In genomic region chr8:126067306-126067705, GRCm38 (mm10) we compare ENCODE assay signal across 19 mouse cellular contexts.
DNase-seq lines count a peak whose midpoint lies in the region; ATAC-seq and TF ChIP-seq lines count a peak whose summit lies in the region.
"Had no signal": no experiment of that assay in that cellular context is flagged by ENCODE, and none has a peak within 500 bp of the region (broad histone marks: within the 10 kb centered on the region; RNA-seq: fewer than 3 reads in every experiment).

No protein-coding gene starts in this region.

- no peak for ATAC-seq in forebrain, embryonic 15.5 days (replicated peaks)
- ATAC-seq in forebrain, embryonic 13.5 days = no peak
- ATAC-seq in intestine, embryonic 14.5 days (replicated peaks; ENCODE audit: low FRiP score, low TSS enrichment, low read depth) = no peak
- no peak for ATAC-seq in intestine, embryonic 15.5 days
- ATAC-seq: intestine, postnatal 0 days had no signal

- no peak overlapping the region for H3K27ac ChIP-seq in cerebellum, adult 2 months (ENCODE audit: insufficient read depth, low read length)
- H3K27ac ChIP-seq in forebrain, embryonic 15.5 days (replicated peaks) = peak overlapping the region; percentile 48; the same call in 1 of the 2 replicates
- H3K27ac ChIP-seq in forebrain, embryonic 13.5 days = no peak overlapping the region
- H3K27ac ChIP-seq in intestine, embryonic 14.5 days (ENCODE audit: low read depth) = no peak overlapping the region
- H3K27ac ChIP-seq in intestine, embryonic 15.5 days = no peak overlapping the region
- no peak overlapping the region for H3K27ac ChIP-seq in limb, embryonic 10.5 days
- H3K27ac ChIP-seq: embryonic facial prominence, embryonic 15.5 days; gastrocnemius, adult 2 months; heart, embryonic 10.5 days; hindbrain, embryonic 13.5 days had no signal

- H3K9me3 ChIP-seq in forebrain, embryonic 15.5 days = no peaks in the 10 kb centered on the region
- H3K9me3 ChIP-seq in forebrain, embryonic 13.5 days (replicated peaks) = no peaks in the 10 kb centered on the region; the same call in 1 of the 2 replicates
- H3K9me3 ChIP-seq in intestine, embryonic 14.5 days (ENCODE audit: control insufficient read depth, low read length) = peaks cover 3% of the 10 kb centered on the region; the same call in 1 of the 2 replicates
- H3K9me3 ChIP-seq in intestine, embryonic 15.5 days = no peaks in the 10 kb centered on the region
- H3K9me3 ChIP-seq in limb, embryonic 10.5 days (replicated peaks) = no peaks in the 10 kb centered on the region
- H3K9me3 ChIP-seq: embryonic facial prominence, embryonic 15.5 days; heart, embryonic 10.5 days; hindbrain, embryonic 13.5 days had no signal

- no peak for TF ChIP-seq POLR2A in cerebellum, adult 2 months (IDR thresholded peaks at IDR 0.05; ENCODE audit: borderline replicate concordance, insufficient read depth, low read length)

- peak; percentile 31 to 56 for DNase-seq in cerebellum, adult 2 months
- DNase-seq in cerebellum, adult 11 months = no peak
- peak; percentile 16 for DNase-seq in intestine, embryonic 14.5 days (ENCODE audit: low spot score)
- DNase-seq in cerebellum, postnatal 25 days = peak; percentile 45 to 63
- no peak for DNase-seq in limb, embryonic 10.5 days (ENCODE audit: low spot score)
- DNase-seq: adrenal gland, postnatal 10 days; gastrocnemius, adult 2 months; gastrocnemius, postnatal 25 days; heart, postnatal 10 days; heart, postnatal 4 days; kidney, adult 8-10 months had no signal

- no peak overlapping the region for H3K9ac ChIP-seq in forebrain, embryonic 15.5 days (replicated peaks)
- H3K9ac ChIP-seq in forebrain, embryonic 13.5 days = no peak overlapping the region
- H3K9ac ChIP-seq in intestine, embryonic 14.5 days (ENCODE audit: low read length) = no peak overlapping the region
- no peak overlapping the region for H3K9ac ChIP-seq in intestine, embryonic 15.5 days
- H3K9ac ChIP-seq: embryonic facial prominence, embryonic 15.5 days; hindbrain, embryonic 13.5 days had no signal

- no peaks in the 10 kb centered on the region for H3K27me3 ChIP-seq in cerebellum, adult 2 months (ENCODE audit: control insufficient read depth, insufficient read depth, low read length)
- H3K27me3 ChIP-seq in forebrain, embryonic 15.5 days = no peaks in the 10 kb centered on the region
- H3K27me3 ChIP-seq in forebrain, embryonic 13.5 days = no peaks in the 10 kb centered on the region
- H3K27me3 ChIP-seq in intestine, embryonic 14.5 days (replicated peaks; ENCODE audit: control insufficient read depth, insufficient read depth, low read length) = no peaks in the 10 kb centered on the region
- no peaks in the 10 kb centered on the region for H3K27me3 ChIP-seq in intestine, embryonic 15.5 days (replicated peaks)
- no peaks in the 10 kb centered on the region for H3K27me3 ChIP-seq in limb, embryonic 10.5 days (ENCODE audit: low read depth, poor library complexity, severe bottlenecking)
- H3K27me3 ChIP-seq: embryonic facial prominence, embryonic 15.5 days had no signal

- peaks cover 42% of the 10 kb centered on the region for H3K4me1 ChIP-seq in cerebellum, adult 2 months (ENCODE audit: control insufficient read depth, insufficient read depth, low read length)
- peaks cover 15% of the 10 kb centered on the region; the same call in 1 of the 2 replicates for H3K4me1 ChIP-seq in forebrain, embryonic 15.5 days
- H3K4me1 ChIP-seq in forebrain, embryonic 13.5 days = peaks cover 18% of the 10 kb centered on the region
- H3K4me1 ChIP-seq in intestine, embryonic 14.5 days (replicated peaks; ENCODE audit: control insufficient read depth, insufficient read depth, low read length) = no peaks in the 10 kb centered on the region
- no peaks in the 10 kb centered on the region for H3K4me1 ChIP-seq in intestine, embryonic 15.5 days (replicated peaks)
- no peaks in the 10 kb centered on the region for H3K4me1 ChIP-seq in limb, embryonic 10.5 days
- H3K4me1 ChIP-seq: embryonic facial prominence, embryonic 15.5 days; heart, embryonic 10.5 days had no signal

- TF ChIP-seq CTCF in cerebellum, adult 2 months (IDR thresholded peaks at IDR 0.05; ENCODE audit: borderline replicate concordance, insufficient read depth, low read depth, low read length) = no peak

- no peaks in the 10 kb centered on the region for H3K36me3 ChIP-seq in forebrain, embryonic 15.5 days
- no peaks in the 10 kb centered on the region for H3K36me3 ChIP-seq in forebrain, embryonic 13.5 days (ENCODE audit: poor library complexity, severe bottlenecking)
- no peaks in the 10 kb centered on the region for H3K36me3 ChIP-seq in intestine, embryonic 14.5 days (ENCODE audit: control insufficient read depth, insufficient read depth, low read length)
- H3K36me3 ChIP-seq in intestine, embryonic 15.5 days = no peaks in the 10 kb centered on the region
- no peaks in the 10 kb centered on the region for H3K36me3 ChIP-seq in limb, embryonic 10.5 days
- H3K36me3 ChIP-seq: embryonic facial prominence, embryonic 15.5 days; heart, embryonic 10.5 days; hindbrain, embryonic 13.5 days had no signal

- H3K4me3 ChIP-seq in cerebellum, adult 2 months (replicated peaks; ENCODE audit: insufficient read depth, low read depth, low read length) = no peak overlapping the region
- H3K4me3 ChIP-seq in forebrain, embryonic 15.5 days = no peak overlapping the region
- no peak overlapping the region for H3K4me3 ChIP-seq in forebrain, embryonic 13.5 days
- H3K4me3 ChIP-seq in intestine, embryonic 14.5 days (ENCODE audit: low read depth, low read length) = no peak overlapping the region
- no peak overlapping the region for H3K4me3 ChIP-seq in intestine, embryonic 15.5 days (replicated peaks)
- H3K4me3 ChIP-seq in limb, embryonic 10.5 days = no peak overlapping the region
- H3K4me3 ChIP-seq: embryonic facial prominence, embryonic 15.5 days; erythroblast, embryonic 14.5 days; gastrocnemius, adult 2 months; heart, embryonic 10.5 days; hindbrain, embryonic 13.5 days had no signal

- WGBS in cerebellum, adult 2 months = 17% methylated on average over 6 of the region's 6 CpGs
- WGBS in forebrain, embryonic 15.5 days = 76% methylated on average over 6 of the region's 6 CpGs
- WGBS in forebrain, embryonic 13.5 days = 83% methylated on average over 6 of the region's 6 CpGs
- WGBS in intestine, embryonic 14.5 days = 56% methylated on average over 6 of the region's 6 CpGs
- 61% methylated on average over 6 of the region's 6 CpGs for WGBS in intestine, embryonic 15.5 days
- WGBS in limb, embryonic 10.5 days = 90% methylated on average over 6 of the region's 6 CpGs

- no peak overlapping the region for H3K4me2 ChIP-seq in forebrain, embryonic 15.5 days (replicated peaks)
- H3K4me2 ChIP-seq in forebrain, embryonic 13.5 days = no peak overlapping the region
- H3K4me2 ChIP-seq in intestine, embryonic 14.5 days (ENCODE audit: low read length) = no peak overlapping the region
- no peak overlapping the region for H3K4me2 ChIP-seq in intestine, embryonic 15.5 days (replicated peaks)
- H3K4me2 ChIP-seq: embryonic facial prominence, embryonic 15.5 days; hindbrain, embryonic 13.5 days had no signal

Comparison
In these comparisons a context has a peak if more than half of its experiments do, and no peak if none do; other contexts are left out.
1. DNase-seq: peak in cerebellum, adult 2 months (2 of 2), intestine, embryonic 14.5 days (single experiment) and cerebellum, postnatal 25 days (2 of 2); none in cerebellum, adult 11 months (single experiment) and limb, embryonic 10.5 days (single experiment).